Mouse (Mus musculus): ENCODE results near the gene Tuft1. TPM values are rescaled to one million over a fixed set of nuclear protein-coding genes. Genes with fewer than 3 reads are reported as not detected.
"Not testable (repeated sequence)": the region's sequence is repeated elsewhere in the genome, so short reads cannot be mapped to it uniquely, and the experiment has no call there.

Gene Tuft1
- 1 to 10 TPM; 3.3 to 3.5 TPM for total RNA-seq (2021)
- long read RNA-seq, partial matches to known transcripts, result 3 of 6 reads
- long read RNA-seq, other reads (novel, unspliced or antisense), result 1 of 6 reads

DNA sequence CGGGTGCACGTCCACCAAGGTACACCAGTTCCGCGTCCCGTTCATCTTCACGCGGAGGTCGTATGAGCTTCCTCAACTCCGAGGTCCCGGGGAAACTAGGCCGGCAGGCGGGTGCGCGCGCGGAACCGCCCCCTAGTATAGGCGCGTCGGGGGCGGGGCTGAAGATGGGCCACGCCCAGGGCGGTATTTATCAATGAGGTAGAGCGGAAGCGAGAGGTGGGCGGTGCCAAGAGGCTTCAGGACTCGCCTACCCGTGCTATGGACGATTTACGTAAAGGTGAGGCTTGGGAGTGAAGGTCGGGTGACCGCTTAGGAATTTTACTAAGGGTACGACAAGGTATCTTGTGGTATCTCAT lies at the start of gene Tuft1:
Gene Tuft1, minus strand, starts transcription at position 133 of the 356 bp plus-strand sequence.
- peak; percentile 13 to 43 for DNase-seq (ENCODE audit: low spot score in 2 of 2)

DNA sequence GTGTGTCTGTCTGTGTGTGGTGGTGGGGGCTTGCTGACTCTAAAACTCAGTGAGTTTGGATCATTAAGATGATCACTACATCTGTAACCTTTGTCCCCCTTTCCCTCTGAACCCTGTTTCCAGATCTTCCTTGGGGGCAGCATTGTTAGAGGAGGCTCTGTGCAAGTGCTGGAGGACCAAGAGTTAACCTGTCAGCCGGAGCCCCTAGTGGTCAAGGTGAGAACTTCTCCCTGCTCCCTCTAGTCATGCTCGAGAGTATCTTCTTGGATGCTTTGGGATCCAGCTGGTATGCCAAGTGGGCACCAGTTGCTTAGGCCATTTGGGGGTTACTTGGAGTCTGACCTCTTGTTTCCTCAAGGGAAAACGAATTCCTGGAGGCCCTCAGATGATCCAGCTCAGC lies 44.7 kb upstream of the Tuft1 start:
- peak in 1 of 2 experiments; percentile 14 for DNase-seq (ENCODE audit: low spot score in 2 of 2)

DNA sequence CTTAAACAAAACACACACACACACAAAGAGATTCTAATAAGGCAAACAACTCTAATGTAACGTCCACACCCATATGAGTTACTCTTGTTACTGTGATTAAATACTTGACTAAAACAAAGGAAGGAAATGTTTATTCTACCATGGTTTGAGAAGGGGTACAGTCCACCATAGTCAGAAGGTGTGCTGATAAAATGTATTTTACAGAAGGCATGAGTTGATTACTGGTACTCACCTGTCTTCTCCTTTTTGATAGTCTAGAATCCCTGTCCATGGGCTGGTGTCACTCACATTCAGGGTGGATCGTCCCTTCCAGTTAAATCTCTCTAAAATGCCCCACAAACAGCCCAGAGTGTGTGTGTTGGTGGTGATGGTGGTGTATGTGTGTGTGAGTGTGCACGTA lies 44.2 kb upstream of the Tuft1 start:
- DNase-seq (ENCODE audit: low spot score in 2 of 2), result no peak

DNA sequence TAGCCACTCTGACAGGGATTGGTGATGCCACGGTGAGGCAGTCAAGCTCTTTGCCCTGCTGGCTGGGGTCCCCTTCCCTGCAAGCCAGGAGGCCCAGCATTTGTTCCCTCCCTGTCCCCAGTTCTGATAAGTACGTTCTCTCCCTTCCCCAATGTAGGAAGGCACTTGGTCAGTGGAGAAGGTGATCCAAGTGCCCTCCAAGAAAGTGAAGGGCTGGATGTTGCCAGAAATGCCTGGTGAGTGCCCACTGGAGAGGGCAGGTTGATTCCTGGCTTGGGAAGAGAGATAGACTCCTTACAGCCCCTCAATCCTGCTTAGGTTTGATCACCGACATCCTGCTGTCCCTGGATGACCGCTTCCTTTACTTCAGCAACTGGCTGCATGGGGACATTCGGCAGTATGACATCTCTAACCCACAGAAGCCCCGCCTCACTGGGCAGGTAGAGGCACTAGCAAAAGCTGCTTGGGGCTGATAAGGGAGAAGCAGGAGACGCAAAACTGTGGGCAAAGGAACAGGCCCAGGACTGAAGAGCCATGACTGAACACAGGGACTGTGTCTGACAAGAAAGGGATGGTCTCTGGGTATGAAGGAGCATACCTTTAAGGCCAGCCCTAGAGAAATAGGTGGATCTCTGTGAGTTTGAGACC lies 43.6 kb upstream of the Tuft1 start:
- not testable (repeated sequence) for DNase-seq (ENCODE audit: low spot score in 2 of 2)

DNA sequence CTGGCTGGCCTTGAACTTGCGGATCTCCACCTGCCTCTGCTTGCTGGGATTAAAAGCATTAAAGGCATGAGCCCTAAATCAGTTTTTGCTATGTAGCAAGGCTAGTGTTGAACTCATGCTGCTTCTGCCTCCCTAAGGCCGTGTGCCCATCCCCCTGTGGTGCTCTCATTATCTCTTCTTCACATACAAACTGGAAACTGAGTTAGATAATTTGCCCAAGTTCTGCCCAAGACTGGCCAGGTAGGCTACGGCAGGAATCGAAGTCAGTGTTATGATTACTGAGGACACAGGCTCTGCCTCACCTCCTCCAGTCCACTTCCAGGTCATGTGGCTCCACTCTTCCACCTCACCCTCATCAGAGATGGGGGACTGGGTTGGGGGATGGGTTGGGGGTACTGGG lies 37.6 kb upstream of the Tuft1 start:
- not testable (repeated sequence) for DNase-seq (ENCODE audit: low spot score in 2 of 2)

DNA sequence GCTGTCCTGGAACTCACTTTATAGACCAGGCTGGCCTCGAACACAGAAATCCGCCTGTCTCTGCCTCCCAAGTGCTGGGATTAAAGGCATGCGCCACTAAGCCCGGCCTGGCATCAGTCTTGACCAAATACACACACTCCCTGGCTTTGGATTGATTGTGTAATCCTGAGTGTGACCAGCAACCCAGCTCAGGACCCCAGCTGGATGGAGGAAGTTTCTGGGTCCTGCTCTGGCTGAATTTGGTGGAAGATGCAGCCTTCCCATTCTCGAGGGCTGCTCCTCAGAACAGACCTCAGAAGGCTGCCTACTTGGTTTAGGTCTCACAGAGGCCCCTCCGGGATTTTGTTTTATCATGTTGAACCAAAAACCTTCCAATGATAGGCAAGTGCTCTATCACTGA lies 36.9 kb upstream of the Tuft1 start:
- not testable (repeated sequence) for DNase-seq (ENCODE audit: low spot score in 2 of 2)

DNA sequence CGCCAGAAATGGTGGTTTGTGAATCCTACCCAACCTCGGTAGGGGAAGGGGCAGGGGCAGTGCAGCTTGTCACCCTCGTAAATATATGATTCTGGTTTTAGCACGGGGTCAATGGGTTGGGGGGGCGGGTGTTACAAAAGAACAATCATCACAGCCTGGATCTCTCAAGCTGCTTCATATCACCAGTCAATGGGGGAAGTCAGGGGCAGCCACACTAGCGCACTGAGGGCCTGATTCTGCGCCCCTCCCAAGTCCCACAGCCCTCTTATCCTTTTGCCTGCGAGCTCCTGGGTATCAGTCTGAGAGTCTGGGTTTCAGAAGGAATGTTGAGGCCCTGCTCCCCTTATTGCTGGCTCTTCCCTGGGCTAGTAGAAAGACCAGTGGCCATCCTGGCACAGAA lies 35.2 kb upstream of the Tuft1 start:
- DNase-seq (ENCODE audit: low spot score in 2 of 2), result not testable (repeated sequence)

DNA sequence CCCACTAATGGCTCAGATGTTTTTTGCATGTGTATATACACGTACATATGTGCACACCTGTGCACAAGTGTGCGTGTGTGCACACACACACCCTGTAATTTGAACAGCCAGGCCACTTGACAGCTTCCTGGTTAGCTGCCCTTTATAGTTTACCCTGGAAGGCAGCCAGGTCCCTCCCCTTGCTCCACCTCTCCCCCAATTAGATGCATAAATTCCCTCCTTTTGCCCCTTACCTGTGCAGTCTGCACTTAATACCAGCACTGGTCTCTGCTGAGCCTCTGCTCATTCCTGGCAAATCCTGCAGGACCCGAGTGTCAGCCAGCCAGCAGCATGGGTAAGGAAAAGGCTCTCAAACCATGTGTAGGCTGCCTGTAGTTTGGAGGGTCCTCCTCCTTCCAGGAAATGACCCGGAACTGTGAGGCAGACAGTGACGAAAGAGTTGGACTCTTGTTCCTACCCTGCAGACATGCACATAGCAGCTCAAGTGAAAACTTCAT lies 34.7 kb upstream of the Tuft1 start, which contains the start of gene Selenbp2:
Gene Selenbp2, plus strand, starts transcription at position 228 of the 497 bp plus-strand sequence.
- DNase-seq (ENCODE audit: low spot score in 2 of 2), result no peak

DNA sequence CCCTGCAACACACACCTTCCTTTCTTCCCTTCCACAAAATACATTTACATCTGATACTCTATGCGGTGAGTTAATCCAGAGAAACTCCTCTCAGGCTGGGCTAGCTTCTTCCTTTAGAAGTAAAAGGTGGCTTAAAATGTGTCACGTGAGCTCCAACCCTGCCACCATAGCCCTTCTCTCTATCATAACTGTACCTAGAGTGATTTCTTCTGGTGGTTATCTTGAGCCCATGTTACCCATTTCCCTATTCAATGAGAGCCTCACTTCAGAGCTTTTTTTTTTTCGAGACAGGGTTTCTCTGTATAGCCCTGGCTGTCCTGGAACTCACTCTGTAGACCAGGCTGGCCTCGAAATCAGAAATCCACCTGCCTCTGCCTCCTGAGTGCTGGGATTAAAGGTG lies 33.0 kb upstream of the Tuft1 start:
- not testable (repeated sequence) for DNase-seq (ENCODE audit: low spot score in 2 of 2)

DNA sequence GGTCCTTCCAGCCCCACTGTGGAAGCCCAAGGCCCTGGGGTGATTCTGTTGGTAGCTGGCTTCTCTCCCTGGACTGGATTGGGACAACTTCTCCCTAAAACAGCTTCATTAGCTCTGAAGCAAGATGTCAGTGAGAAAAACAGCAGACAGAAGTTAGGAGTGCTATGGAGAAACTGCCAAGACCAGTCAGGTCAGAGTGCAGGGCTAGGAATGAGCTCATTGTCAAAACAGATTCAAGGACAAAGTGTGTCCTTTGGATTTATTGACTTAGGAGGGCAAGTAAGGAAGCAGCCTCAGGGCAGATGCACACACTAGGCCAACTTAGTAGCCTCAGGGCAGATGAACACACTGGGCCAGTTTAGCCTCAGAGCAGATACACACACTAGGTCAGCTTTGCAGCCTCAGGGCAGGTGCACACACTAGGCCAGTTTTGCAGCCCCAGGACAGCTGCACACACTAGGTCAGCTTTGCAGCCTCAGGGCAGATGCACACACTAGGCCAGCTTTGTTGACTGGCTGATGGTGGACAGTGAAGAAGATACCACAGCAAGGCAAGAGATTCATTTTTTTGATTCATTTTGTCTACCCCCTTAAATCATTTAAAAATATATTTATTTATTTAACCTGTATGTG lies 32.1 kb upstream of the Tuft1 start:
- DNase-seq (ENCODE audit: low spot score in 2 of 2), result no peak

DNA sequence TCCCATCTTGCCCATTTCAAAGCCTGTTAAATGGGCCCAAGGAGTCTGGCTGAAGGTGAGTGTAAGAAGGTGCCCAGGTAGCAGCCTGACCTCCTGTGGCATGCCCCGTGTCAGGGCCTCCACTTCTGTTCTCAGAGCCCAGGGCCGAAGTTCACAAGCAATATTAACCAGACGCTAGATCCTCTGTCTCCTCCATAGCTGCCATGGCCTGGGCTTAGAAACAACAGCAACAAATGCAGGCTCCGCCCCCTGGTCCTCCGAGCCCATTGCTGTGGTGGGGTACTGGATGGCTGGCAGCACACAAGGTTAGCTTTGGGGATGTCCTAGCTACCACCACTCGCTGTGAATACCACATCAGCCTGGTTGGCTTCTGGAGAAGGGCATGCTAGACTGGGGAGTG lies 31.5 kb upstream of the Tuft1 start:
- not testable (repeated sequence) for DNase-seq (ENCODE audit: low spot score in 2 of 2)

DNA sequence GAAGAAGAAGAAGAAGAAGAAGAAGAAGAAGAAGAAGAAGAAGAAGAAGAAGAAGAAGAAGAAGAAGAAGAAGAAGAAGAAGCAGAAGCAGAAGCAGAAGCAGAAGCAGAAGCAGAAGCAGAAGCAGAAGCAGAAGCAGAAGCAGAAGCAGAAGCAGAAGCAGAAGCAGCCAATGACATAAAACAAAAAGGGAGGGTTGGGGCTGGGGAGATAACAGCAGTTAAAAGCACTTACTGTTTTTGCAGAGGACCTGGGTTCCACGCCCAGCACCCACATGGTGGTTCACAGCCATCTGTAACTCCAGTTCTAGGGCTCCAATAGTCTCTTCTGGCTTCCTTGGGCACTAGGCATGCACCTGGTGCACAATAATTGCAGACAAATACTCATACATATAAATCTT lies 30.5 kb upstream of the Tuft1 start:
- not testable (repeated sequence) for DNase-seq (ENCODE audit: low spot score in 2 of 2)

DNA sequence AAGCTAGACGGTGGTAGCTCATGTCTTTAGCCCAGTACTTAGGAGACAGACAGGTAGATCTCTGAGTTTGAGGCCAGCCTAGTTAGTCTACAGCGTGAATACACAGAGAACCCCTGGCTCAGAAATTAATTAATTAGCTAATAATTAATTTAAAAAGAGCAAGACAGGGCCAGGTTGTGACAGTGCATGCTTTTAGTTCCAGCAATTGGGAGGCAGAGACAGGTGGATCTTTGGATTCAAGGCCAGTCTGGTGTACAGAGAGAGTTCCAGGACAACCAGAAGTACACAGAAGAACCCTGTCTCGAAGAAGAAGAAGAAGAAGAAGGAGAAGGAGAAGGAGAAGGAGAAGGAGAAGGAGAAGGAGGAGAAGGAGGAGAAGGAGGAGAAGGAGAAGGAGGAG lies 30.0 kb upstream of the Tuft1 start:
- DNase-seq (ENCODE audit: low spot score in 2 of 2), result not testable (repeated sequence)

DNA sequence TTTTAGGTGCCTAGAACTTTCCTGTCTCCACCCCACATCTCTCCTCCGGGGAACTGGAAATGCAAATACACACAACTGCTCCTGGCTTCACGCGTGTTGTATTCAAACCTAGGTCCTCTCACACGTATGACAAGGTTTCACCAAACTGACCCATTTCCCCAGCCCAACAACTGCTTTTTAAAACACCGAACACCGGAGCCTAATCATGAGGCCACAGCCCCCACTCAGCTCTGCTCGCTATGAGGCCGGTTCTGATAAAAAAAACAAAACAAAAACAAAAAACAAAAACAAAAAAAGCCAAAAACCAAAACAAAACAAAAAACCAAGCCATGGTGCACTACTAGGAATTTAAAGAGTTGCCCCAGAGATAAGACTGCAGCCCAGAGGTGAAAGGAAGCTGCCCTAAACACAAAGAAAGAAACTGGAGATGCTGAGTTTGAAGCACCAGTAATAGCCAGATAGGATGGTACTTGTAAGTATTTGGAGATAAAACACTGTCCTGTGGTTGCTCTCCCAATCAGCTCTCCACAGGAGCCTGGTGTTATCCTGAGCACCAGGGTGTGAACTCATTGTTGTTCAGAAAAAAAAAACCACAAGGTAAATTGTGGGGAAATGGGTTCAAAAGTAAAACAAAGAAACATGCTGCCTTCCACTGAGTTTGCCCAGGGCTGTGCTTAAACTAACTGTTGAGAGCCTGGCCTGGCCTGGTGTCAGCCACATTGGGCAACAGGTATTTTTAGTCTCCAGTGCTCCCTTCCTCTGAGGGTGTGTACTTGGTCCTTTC lies 27.5 kb upstream of the Tuft1 start:
- DNase-seq (ENCODE audit: low spot score in 2 of 2), result not testable (repeated sequence)

DNA sequence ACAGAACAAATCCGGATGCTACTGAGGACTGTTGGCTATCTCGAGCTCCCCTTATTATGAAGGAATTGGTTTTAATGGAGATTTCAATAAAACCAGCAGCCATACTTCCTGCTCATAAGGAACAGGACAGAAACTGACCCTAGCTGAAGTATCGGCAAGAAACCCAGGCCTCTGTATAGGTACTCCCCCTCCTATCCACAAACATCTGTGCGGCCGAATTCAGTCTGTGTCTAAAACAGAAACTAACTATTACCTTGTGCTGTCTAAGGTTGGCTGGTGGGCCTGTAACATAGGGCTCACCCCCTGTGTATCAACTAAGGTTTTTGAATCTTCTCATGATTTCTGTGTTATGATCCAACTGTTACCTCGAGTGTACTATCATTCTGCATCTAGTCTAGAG lies 25.0 kb upstream of the Tuft1 start:
- DNase-seq (ENCODE audit: low spot score in 2 of 2), result no peak

DNA sequence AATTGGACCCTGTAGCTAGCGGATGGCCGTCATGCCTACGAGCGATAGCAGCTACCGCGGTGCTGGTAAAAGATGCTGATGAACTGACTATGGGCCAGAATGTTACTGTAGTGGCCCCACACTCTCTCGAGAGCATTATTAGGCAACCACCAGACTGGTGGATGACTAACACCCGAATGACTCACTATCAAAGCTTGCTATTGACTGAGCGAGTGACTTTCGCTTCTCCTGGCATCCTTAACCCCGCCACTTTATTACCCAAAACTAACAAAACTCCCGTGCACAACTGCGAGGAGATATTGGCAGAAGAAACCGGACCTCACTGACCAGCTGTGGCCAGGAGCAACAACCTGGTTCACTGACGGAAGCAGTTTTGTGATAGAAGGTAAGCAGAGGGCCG lies 22.1 kb upstream of the Tuft1 start:
- no peak for DNase-seq (ENCODE audit: low spot score in 2 of 2)

DNA sequence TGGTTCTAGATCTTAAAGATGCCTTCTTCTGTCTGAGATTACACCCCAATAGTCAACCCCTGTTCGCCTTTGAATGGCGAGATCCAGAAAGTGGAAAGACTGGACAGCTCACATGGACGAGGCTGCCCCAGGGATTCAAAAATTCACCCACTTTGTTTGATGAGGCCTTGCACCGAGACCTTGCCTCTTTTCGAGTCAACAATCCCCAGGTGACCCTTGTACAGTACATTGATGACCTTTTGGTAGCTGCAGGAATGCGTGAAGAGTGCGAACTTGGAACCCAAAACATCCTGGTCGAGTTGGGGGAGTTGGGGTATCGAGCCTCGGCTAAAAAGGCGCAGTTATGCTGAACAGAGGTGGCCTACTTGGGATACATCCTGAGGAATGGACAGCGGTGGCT lies 21.4 kb upstream of the Tuft1 start:
- DNase-seq (ENCODE audit: low spot score in 2 of 2), result not testable (repeated sequence)

DNA sequence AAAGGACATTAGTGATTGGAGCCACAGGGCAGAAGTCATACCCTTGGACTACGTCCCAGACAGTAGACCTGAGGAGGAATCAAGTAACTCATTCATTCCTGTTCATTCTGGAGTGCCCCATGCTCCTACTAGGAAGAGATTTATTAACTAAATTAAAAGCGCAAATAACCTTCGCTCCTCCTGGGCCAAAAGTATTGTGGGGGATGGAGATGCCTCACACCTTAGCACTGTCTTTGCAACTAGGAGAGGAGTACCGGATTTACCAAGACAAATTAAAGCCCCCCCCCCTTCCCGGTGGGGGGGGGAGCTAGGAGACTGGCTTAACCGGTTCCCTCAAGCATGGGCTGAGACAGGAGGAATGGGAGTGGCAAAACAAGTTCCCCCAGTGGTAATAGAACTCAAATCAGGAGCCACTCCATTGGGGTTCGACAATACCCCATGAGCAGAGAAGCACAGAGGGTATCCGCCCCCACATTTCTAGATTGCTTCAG lies 20.7 kb upstream of the Tuft1 start:
- DNase-seq (ENCODE audit: low spot score in 2 of 2), result no peak

DNA sequence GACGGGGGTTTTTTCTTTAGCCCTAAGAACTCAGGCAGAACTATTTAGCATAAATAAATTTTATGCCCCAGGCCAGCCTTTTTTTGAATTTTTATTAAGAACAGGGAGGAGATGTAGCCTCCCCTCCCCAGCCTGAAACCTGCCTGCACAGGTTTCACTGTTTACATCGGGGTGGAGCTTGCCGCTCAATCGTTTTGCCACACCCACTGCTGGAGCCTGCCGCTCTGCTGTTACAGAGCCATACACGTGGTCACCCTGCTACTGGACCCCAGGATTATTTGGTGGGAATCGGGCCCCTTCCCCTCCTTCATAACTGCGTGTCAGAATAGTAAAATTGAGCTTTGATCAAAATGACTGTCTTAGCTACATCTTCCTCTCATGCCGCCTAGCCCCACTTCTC lies 16.4 kb upstream of the Tuft1 start:
- DNase-seq (ENCODE audit: low spot score in 2 of 2), result not testable (repeated sequence)

DNA sequence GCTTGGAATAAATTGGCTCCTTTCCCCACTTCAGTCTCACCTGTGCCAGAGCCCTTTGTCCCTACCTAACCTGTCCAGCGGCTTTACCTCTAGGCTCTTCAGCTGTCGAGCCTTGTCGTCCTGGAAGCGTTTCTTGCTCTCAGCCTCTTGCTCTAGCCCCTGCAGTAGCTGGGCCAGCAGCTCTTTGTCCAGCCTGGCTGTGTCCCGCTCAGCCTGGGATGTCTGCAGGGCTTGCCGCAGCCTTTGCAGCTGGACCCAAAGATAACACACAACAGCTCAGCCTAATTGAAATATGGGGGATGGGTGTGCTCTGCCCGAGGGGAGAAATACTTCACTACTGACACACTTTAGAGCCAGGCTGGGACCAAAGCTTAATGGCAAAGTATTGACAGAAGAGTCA lies 7.2 kb upstream of the Tuft1 start:
- not testable (repeated sequence) for DNase-seq (ENCODE audit: low spot score in 2 of 2)

DNA sequence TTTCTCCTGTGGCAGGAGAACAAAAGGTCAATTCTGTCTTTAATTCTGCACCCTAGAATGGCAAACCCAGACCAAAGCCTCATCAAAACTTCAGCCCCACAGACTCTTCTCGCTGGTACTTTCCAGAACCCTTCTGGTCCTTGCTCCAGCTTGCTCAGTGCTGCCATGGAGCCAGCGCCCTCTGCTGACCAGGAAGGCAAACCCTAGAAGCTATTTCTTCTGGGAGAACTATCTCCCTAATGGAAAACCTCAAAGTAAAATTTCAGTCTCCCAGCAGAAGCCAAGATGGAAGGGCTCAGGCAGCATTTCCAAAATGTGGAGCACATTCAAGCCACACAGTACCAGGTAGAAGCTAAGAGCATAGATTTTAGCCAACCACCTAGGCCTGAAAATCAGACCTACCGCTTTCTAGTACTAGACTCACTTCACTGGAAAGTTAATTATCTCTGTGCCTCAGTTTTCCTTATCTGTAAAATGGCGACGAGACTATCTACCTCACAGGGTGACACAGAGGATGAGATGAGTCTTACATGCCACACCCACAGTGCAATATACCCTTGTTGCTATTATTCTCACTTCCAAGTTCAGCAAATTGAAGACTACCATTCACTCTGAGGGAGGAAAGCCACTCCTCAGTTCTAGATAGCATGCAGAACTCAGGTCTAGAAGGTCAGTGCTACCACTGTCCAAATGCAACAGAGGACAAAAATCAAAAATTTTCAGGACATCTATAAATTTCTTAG lies 6.6 kb upstream of the Tuft1 start:
- DNase-seq (ENCODE audit: low spot score in 2 of 2), result not testable (repeated sequence)

All from layer of hippocampus, adult 18-20 months (tissue).